Mouse (Mus musculus): ENCODE measurements around the gene Dlg2.

DNA sequence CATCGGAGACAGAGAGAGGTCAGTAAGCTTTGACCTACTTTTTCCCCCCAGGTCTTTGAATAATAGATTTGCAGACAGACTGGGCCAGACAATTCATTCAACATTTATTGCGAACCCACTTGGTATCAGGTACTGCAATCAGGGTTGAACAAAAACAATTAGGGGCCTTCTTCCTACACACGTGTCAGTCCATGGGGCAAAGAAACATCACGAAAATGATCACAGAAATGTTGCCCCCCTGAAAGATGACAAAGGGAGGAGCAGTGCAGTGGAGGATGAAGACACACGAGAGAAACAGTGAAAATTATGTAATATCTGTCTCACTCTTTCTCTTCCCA, 966.9 kb downstream of the Dlg2 start:
- TF ChIP-seq CTCF (conservative IDR thresholded peaks at IDR 0.05; ENCODE audit: low read length) = no peak
- TF ChIP-seq POU5F1 (IDR thresholded peaks at IDR 0.05; ENCODE audit: borderline replicate concordance, low read length) = no peak
- no peak for TF ChIP-seq NANOG (IDR thresholded peaks at IDR 0.05; ENCODE audit: borderline replicate concordance, low read length)
